Mouse (Mus musculus) hindbrain, postnatal 0 days (tissue): ENCODE results near the gene Gm8229. TPM values are rescaled to one million over a fixed set of nuclear protein-coding genes. Genes with fewer than 3 reads are reported as not detected.
"Not testable (repeated sequence)": the region's sequence is repeated elsewhere in the genome, so short reads cannot be mapped to it uniquely, and the experiment has no call there.

Experiments used
- ATAC-seq: fragments of 200-750 bp; cut with Nextera tagmentation; 2 replicates; pipeline ENCODE4 v1.8.0; 2017; ENCODE audit warnings: mild to moderate bottlenecking, moderate TSS enrichment, moderate library complexity
- DNase-seq: peaks from one replicate; pipeline ENCODE4 v3.0.0-alpha.2; 2015; ENCODE audit warnings: low spot score
- H3K27ac ChIP-seq: fragments of 300-500 bp; sonication (generic); 2 replicates; pipeline ENCODE4 v1.5.1; 2014; ENCODE audit warnings: mild to moderate bottlenecking
- H3K27me3 ChIP-seq: fragments of 300-500 bp; sonication (generic); 2 replicates; pipeline ENCODE4 v1.6.1; 2014; ENCODE audit warnings: low read length, mixed read lengths; ENCODE audit not compliant: insufficient read depth
- H3K36me3 ChIP-seq: fragments of 300-500 bp; sonication (generic); 2 replicates; pipeline ENCODE4 v1.6.1; 2014; ENCODE audit warnings: low read length, mixed read lengths; ENCODE audit not compliant: insufficient read depth
- H3K4me1 ChIP-seq: fragments of 300-500 bp; sonication (generic); 2 replicates; pipeline ENCODE4 v1.6.1; 2014; ENCODE audit warnings: antibody characterized with exemption, low read length, mixed read lengths; ENCODE audit not compliant: insufficient read depth
- H3K4me2 ChIP-seq: fragments of 300-500 bp; sonication (generic); 2 replicates; pipeline ENCODE4 v1.6.1; 2014; ENCODE audit warnings: low read depth, mild to moderate bottlenecking, low read length, moderate library complexity, mixed read lengths
- H3K4me3 ChIP-seq: fragments of 300-500 bp; sonication (generic); 2 replicates; pipeline ENCODE4 v1.5.1; 2014; ENCODE audit warnings: low read length
- H3K9ac ChIP-seq: fragments of 300-500 bp; sonication (generic); replicated peaks from 2 replicates; pipeline ENCODE4 v1.6.1; 2014; ENCODE audit warnings: mild to moderate bottlenecking, low read length, moderate library complexity, mixed read lengths
- H3K9me3 ChIP-seq: fragments of 300-500 bp; sonication (generic); 2 replicates; pipeline ENCODE4 v1.6.1; 2016; ENCODE audit warnings: low read length, mixed read lengths
- CTCF ChIP-seq: IDR thresholded peaks from 2 replicates; pipeline ENCODE4 v1.5.1; 2016; ENCODE audit warnings: antibody characterized with exemption, control low read depth, low read depth
- WGBS: fragments of 180-500 bp; shearing (Covaris S2); extraction: QIAGEN DNeasy Blood & Tissue Kit; methylation state at CpG from one replicate; pipeline ENCODE4 v1.1.7; 2014; 5-methylcytosine and 5-hydroxymethylcytosine counted together
- polyA plus RNA-seq: library from polyadenylated mRNA; unstranded; fragments of >200 nt; fragmentation: Nextera tagmentation; extraction: Ambion mirVana; gene quantifications from 2 replicates; pipeline ENCODE4 v1.2.1, GENCODE M21; 2015
- total RNA-seq: library from RNA; depleted of rRNA; stranded (reverse); fragments of >200 nt; gene quantifications from 2 replicates; pipeline ENCODE4 v1.2.3, GENCODE M21; 2014; rRNA removed

Gene Gm8229
- total RNA-seq (not detected in 2 replicates), polyA plus RNA-seq (not detected in 2 replicates)

DNA sequence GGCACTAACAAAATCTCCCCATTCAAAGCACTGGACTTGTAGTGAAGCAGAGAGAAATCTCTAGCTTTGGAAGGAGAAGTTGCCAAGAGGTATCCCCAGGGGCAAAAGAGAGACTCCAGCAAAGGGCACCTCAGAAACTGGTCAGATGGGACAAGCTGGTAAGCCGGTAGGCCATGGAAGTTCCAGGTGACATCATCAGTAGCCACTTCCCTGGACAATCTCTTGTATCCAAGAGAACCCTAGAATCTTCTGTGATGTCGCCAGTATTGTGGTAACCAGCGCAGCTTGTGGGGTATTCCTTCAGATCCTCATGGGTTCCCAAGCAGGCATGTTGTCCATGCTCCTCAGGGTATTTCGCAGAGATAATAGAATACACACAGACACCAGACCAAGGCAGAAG, at the start of gene Gm8229:
Gene Gm8229 (plus strand): TSS at position 301 of the 400 bp plus-strand sequence.
- not testable (repeated sequence) for H3K4me3 ChIP-seq, DNase-seq, H3K27ac ChIP-seq, H3K27me3 ChIP-seq, H3K36me3 ChIP-seq, H3K9me3 ChIP-seq, H3K9ac ChIP-seq, H3K4me2 ChIP-seq, H3K4me1 ChIP-seq, ATAC-seq
- 91% methylated on average over 4 of the region's 4 CpGs for WGBS

DNA sequence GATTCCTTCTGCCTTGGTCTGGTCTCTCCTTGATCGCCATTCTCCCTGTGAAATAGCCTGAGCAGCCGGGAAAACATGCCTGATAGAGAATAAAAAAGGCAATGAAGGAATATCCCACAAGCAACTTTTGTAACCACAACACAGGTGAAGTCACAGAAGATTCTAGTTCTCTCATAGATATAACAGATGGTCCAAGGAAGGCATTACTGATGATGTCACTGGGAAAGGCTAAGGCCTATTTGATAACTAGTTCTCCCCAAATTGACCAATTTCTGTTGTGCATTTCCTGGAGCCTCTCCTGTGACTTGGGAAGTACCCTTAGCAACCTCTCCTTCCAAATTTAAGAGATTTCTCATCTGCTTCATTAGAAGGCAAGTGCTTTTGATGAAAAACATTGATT, 26.7 kb upstream of the Gm8229 start, which contains the start of gene Gm5930:
Gene Gm5930 (minus strand): TSS at position 101 of the 400 bp plus-strand sequence.
- H3K4me1 ChIP-seq, ATAC-seq, H3K4me2 ChIP-seq, H3K36me3 ChIP-seq, H3K27ac ChIP-seq, DNase-seq, H3K27me3 ChIP-seq, H3K4me3 ChIP-seq, H3K9me3 ChIP-seq, H3K9ac ChIP-seq: not testable (repeated sequence)
- whole genome bisulfite sequencing, result no CpG with 5 or more reads among the region's 2 CpGs

- H3K27ac ChIP-seq, H3K4me2 ChIP-seq, H3K4me3 ChIP-seq, H3K9me3 ChIP-seq, H3K4me1 ChIP-seq, DNase-seq, H3K27me3 ChIP-seq, ATAC-seq, H3K36me3 ChIP-seq, H3K9ac ChIP-seq: not testable (repeated sequence)
- WGBS, result 38% methylated on average over 2 of the region's 2 CpGs
- TF ChIP-seq CTCF, result peak; percentile 59
Observed at GRCm38 (mm10) chr14:44361416-44361815, 3.7 kb upstream of the Gm8229 start.

GRCm38 (mm10) chr14:44362301-44362700, 2.9 kb upstream of the Gm8229 start:
- ATAC-seq, H3K9ac ChIP-seq, H3K4me1 ChIP-seq, H3K9me3 ChIP-seq, H3K27me3 ChIP-seq, H3K4me2 ChIP-seq, H3K27ac ChIP-seq, H3K4me3 ChIP-seq, H3K36me3 ChIP-seq: not testable (repeated sequence)
- TF ChIP-seq CTCF, result peak; percentile 54
- DNase-seq, result peak; percentile 2

GRCm38 (mm10) chr14:44384233-44384632, 19.1 kb downstream of the Gm8229 start:
- H3K4me3 ChIP-seq, H3K9me3 ChIP-seq, DNase-seq, H3K36me3 ChIP-seq, H3K27ac ChIP-seq, H3K9ac ChIP-seq, H3K27me3 ChIP-seq, H3K4me1 ChIP-seq, H3K4me2 ChIP-seq, ATAC-seq: not testable (repeated sequence)
- WGBS, result 82% methylated on average over 4 of the region's 4 CpGs

DNA sequence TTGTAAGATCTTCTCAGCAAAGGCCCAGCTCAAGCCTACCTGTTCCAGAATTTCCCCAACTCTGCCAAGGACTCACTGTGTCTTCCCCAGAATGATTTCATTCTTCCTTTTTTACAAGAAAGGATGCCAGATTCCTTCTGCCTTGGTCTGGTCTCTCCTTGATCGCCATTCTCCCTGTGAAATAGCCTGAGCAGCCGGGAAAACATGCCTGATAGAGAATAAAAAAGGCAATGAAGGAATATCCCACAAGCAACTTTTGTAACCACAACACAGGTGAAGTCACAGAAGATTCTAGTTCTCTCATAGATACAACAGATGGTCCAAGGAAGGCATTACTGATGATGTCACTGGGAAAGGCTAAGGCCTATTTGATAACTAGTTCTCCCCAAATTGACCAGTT, 45.4 kb downstream of the Gm8229 start, which contains the start of gene Gm3371:
Gene Gm3371 (minus strand): TSS at position 101 of the 400 bp plus-strand sequence.
- not testable (repeated sequence) for H3K9me3 ChIP-seq, DNase-seq, H3K4me1 ChIP-seq, ATAC-seq, H3K27me3 ChIP-seq, H3K27ac ChIP-seq, H3K4me3 ChIP-seq, H3K9ac ChIP-seq, H3K36me3 ChIP-seq, H3K4me2 ChIP-seq
- WGBS, result no CpG with 5 or more reads among the region's 2 CpGs

Other genes with a start within 250 kb of the Gm8229 start
- gene Gm3327, start 241.5 kb upstream of the Gm8229 start, total RNA-seq, result not detected in 2 replicates
- gene Gm3327, start 241.5 kb upstream of the Gm8229 start, polyA plus RNA-seq, result not detected in 2 replicates
- gene Gm8212, start 167.7 kb upstream of the Gm8229 start, total RNA-seq, result not detected in 2 replicates
- gene Gm8212, start 167.7 kb upstream of the Gm8229 start, polyA plus RNA-seq, result not detected in 2 replicates
- gene 4930503E14Rik, start 152.1 kb upstream of the Gm8229 start, total RNA-seq, result not detected in 2 replicates
- gene 4930503E14Rik, start 152.1 kb upstream of the Gm8229 start, polyA plus RNA-seq, result not detected in 2 replicates
- not detected in 2 replicates for gene Gm8220, start 79.8 kb upstream of the Gm8229 start, total RNA-seq
- not detected in 2 replicates for gene Gm8220, start 79.8 kb upstream of the Gm8229 start, polyA plus RNA-seq
- not detected in 2 replicates for gene Gm5930, start 26.8 kb upstream of the Gm8229 start, total RNA-seq
- gene Gm5930, start 26.8 kb upstream of the Gm8229 start, polyA plus RNA-seq, result not detected in 2 replicates
- not detected in 2 replicates for gene Gm3371, start 45.3 kb downstream of the Gm8229 start, total RNA-seq
- gene Gm3371, start 45.3 kb downstream of the Gm8229 start, polyA plus RNA-seq, result not detected in 2 replicates
- gene Gm8232, start 68.3 kb downstream of the Gm8229 start, total RNA-seq, result not detected in 2 replicates
- not detected in 2 replicates for gene Gm8232, start 68.3 kb downstream of the Gm8229 start, polyA plus RNA-seq
- gene BC061237, start 127.1 kb downstream of the Gm8229 start, total RNA-seq, result not detected in 2 replicates
- gene BC061237, start 127.1 kb downstream of the Gm8229 start, polyA plus RNA-seq, result 0.24 TPM in 1 of 2 replicates, not detected in the other
- not detected in 2 replicates for gene Gm17093, start 152.9 kb downstream of the Gm8229 start, total RNA-seq
- not detected in 2 replicates for gene Gm17093, start 152.9 kb downstream of the Gm8229 start, polyA plus RNA-seq
- gene Gm8247, start 217.8 kb downstream of the Gm8229 start, total RNA-seq, result not detected in 2 replicates
- 0.58 TPM in 1 of 2 replicates, not detected in the other for gene Gm8247, start 217.8 kb downstream of the Gm8229 start, polyA plus RNA-seq